Mouse (Mus musculus) kidney, postnatal 10 days (tissue): ENCODE results near the gene Vav1.

Experiments used
- DNase-seq: peaks from one replicate; pipeline ENCODE4 v3.0.0; 2021; ENCODE audit warnings: mixed read lengths

The Vav1 gene

GRCm38 (mm10) chr17:57278943-57279590 lies at the start of gene Vav1:
Vav1 (plus strand) TSS chr17:57279100.
- DNase-seq: peak; percentile 26

- DNase-seq: no peak
Measured at GRCm38 (mm10) chr17:57229851-57230727, 48.8 kb upstream of the Vav1 start.

GRCm38 (mm10) chr17:57230728-57231125 lies 48.2 kb upstream of the Vav1 start:
- no peak for DNase-seq

- no peak for DNase-seq
Measured at GRCm38 (mm10) chr17:57231321-57231771, 47.6 kb upstream of the Vav1 start.

GRCm38 (mm10) chr17:57232200-57232599 lies 46.7 kb upstream of the Vav1 start:
- DNase-seq: no peak

- DNase-seq: peak; percentile 82
Measured at GRCm38 (mm10) chr17:57233038-57233437, 45.9 kb upstream of the Vav1 start.

- peak; percentile 45 for DNase-seq
Measured at GRCm38 (mm10) chr17:57234254-57234928, 44.5 kb upstream of the Vav1 start.

- DNase-seq: no peak
Measured at GRCm38 (mm10) chr17:57235803-57236202, 43.1 kb upstream of the Vav1 start.

- no peak for DNase-seq
Measured at GRCm38 (mm10) chr17:57237181-57237580, 41.7 kb upstream of the Vav1 start.

GRCm38 (mm10) chr17:57243650-57244370 lies 35.1 kb upstream of the Vav1 start:
- DNase-seq: peak; percentile 5

- DNase-seq: no peak
Measured at GRCm38 (mm10) chr17:57245311-57245929, 33.5 kb upstream of the Vav1 start.

GRCm38 (mm10) chr17:57246663-57247392 lies 32.1 kb upstream of the Vav1 start:
- DNase-seq: peak; percentile 38

GRCm38 (mm10) chr17:57247393-57248200 lies 31.3 kb upstream of the Vav1 start:
- peak; percentile 92 for DNase-seq

- peak; percentile 93 for DNase-seq
Measured at GRCm38 (mm10) chr17:57248201-57248699, 30.6 kb upstream of the Vav1 start, which contains the start of gene Gpr108. Gpr108 (minus strand) TSS chr17:57248446.

GRCm38 (mm10) chr17:57248771-57249170 lies 30.1 kb upstream of the Vav1 start:
- peak; percentile 47 for DNase-seq

GRCm38 (mm10) chr17:57249186-57250181 lies 29.4 kb upstream of the Vav1 start, which contains the start of gene Trip10:
Trip10 (plus strand) TSS chr17:57249455.
- DNase-seq: peak; percentile 99

- DNase-seq: peak; percentile 72
Measured at GRCm38 (mm10) chr17:57250461-57251160, 28.3 kb upstream of the Vav1 start.

GRCm38 (mm10) chr17:57251431-57251830 lies 27.5 kb upstream of the Vav1 start:
- DNase-seq: no peak
